Mouse (Mus musculus): ENCODE results near the gene Ccdc114. TPM values are rescaled to one million over a fixed set of nuclear protein-coding genes. Genes with fewer than 3 reads are reported as not detected.

The Ccdc114 gene
- polyA plus RNA-seq, 1 experiment, result 10.2 TPM

GRCm38 (mm10) chr7:45981612-45982011 is 57.7 kb downstream of the Ccdc114 start:
- Histone ChIP-seq H3K4me3 (ENCODE audit: low read depth, low read length) (no peak overlapping the region), H3K27ac (ENCODE audit: insufficient read depth, low read length) (no peak overlapping the region), H3K36me3 (ENCODE audit: control insufficient read depth, insufficient read depth, low read length, poor library complexity, severe bottlenecking) (no peaks in the 10 kb centered on the region), H3K9me3 (replicated peaks; ENCODE audit: control insufficient read depth, insufficient read depth, low read length, poor library complexity, severe bottlenecking) (no peaks in the 10 kb centered on the region), H3K27me3 (ENCODE audit: control insufficient read depth, insufficient read depth, low read length, poor library complexity, severe bottlenecking) (no peaks in the 10 kb centered on the region), H3K4me1 (ENCODE audit: control insufficient read depth, insufficient read depth, low read length) (no peaks in the 10 kb centered on the region), H3K9ac (ENCODE audit: low read depth, poor library complexity, severe bottlenecking) (no peak overlapping the region)
- no peak for TF ChIP-seq EP300 (IDR thresholded peaks at IDR 0.05; ENCODE audit: insufficient read depth, low read depth, low read length)
- no peak for TF ChIP-seq CTCF (IDR thresholded peaks at IDR 0.05; ENCODE audit: low read depth, low read length)
- TF ChIP-seq POLR2A (IDR thresholded peaks at IDR 0.05; ENCODE audit: insufficient read depth, low read length), result no peak

DNA sequence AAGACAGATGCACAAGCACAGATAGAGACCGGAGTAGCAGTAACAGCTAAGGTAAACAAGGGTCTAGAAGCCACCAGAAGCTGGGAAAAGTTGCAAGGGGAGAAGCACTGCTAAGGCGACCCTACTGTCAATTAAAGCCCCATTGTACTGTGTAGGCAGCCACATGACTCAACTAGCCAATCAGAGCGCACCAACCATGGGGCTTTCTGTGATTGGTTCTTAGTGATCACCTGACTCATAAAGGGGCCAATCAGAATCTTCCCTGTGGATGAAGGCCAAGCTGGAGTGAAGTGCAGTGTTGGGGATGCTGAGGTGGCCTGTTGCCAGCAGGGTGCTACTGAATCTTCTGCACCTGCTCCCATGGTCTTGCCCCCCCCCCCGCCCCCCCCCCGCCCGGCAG is 63.0 kb downstream of the Ccdc114 start:
- Histone ChIP-seq H3K36me3 (ENCODE audit: control insufficient read depth, insufficient read depth, low read length, poor library complexity, severe bottlenecking) (no peaks in the 10 kb centered on the region), H3K9ac (ENCODE audit: low read depth, poor library complexity, severe bottlenecking) (no peak overlapping the region), H3K4me1 (ENCODE audit: control insufficient read depth, insufficient read depth, low read length) (no peaks in the 10 kb centered on the region), H3K27ac (ENCODE audit: insufficient read depth, low read length) (no peak overlapping the region), H3K9me3 (replicated peaks; ENCODE audit: control insufficient read depth, insufficient read depth, low read length, poor library complexity, severe bottlenecking) (no peaks in the 10 kb centered on the region), H3K4me3 (ENCODE audit: low read depth, low read length) (no peak overlapping the region), H3K27me3 (ENCODE audit: control insufficient read depth, insufficient read depth, low read length, poor library complexity, severe bottlenecking) (no peaks in the 10 kb centered on the region)
- TF ChIP-seq CTCF (IDR thresholded peaks at IDR 0.05; ENCODE audit: low read depth, low read length) (no peak), EP300 (IDR thresholded peaks at IDR 0.05; ENCODE audit: insufficient read depth, low read depth, low read length) (no peak), POLR2A (IDR thresholded peaks at IDR 0.05; ENCODE audit: insufficient read depth, low read length) (no peak)

DNA sequence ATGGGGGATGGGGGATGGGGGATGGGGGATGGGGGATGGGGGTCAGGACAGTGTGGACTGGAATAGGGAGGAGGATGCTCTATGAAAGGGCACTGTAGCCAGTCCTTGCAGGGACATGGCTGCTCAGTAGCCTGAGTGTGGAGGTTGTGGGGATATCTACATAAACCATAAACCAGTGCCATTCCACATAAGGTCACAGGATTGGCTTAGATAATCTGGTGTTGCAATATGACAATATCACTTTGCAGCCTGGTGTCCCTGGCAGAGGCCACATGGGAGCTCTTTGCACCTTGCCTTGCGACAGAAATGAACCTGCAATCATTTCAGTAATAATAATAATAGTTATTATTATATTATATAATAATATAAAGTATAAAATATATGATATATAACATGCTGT is 64.5 kb downstream of the Ccdc114 start:
- Histone ChIP-seq H3K36me3 (ENCODE audit: control insufficient read depth, insufficient read depth, low read length, poor library complexity, severe bottlenecking) (no peaks in the 10 kb centered on the region), H3K4me1 (ENCODE audit: control insufficient read depth, insufficient read depth, low read length) (no peaks in the 10 kb centered on the region), H3K27me3 (ENCODE audit: control insufficient read depth, insufficient read depth, low read length, poor library complexity, severe bottlenecking) (no peaks in the 10 kb centered on the region), H3K9me3 (replicated peaks; ENCODE audit: control insufficient read depth, insufficient read depth, low read length, poor library complexity, severe bottlenecking) (no peaks in the 10 kb centered on the region), H3K27ac (ENCODE audit: insufficient read depth, low read length) (no peak overlapping the region), H3K9ac (ENCODE audit: low read depth, poor library complexity, severe bottlenecking) (no peak overlapping the region), H3K4me3 (ENCODE audit: low read depth, low read length) (no peak overlapping the region)
- TF ChIP-seq POLR2A (IDR thresholded peaks at IDR 0.05; ENCODE audit: insufficient read depth, low read length), result no peak
- no peak for TF ChIP-seq EP300 (IDR thresholded peaks at IDR 0.05; ENCODE audit: insufficient read depth, low read depth, low read length)
- TF ChIP-seq CTCF (IDR thresholded peaks at IDR 0.05; ENCODE audit: low read depth, low read length), result no peak

- H3K4me1 ChIP-seq (ENCODE audit: control insufficient read depth, insufficient read depth, low read length), result no peaks in the 10 kb centered on the region
- H3K4me3 ChIP-seq (ENCODE audit: low read depth, low read length), result no peak overlapping the region
- no peaks in the 10 kb centered on the region for H3K27me3 ChIP-seq (ENCODE audit: control insufficient read depth, insufficient read depth, low read length, poor library complexity, severe bottlenecking)
- TF ChIP-seq EP300 (IDR thresholded peaks at IDR 0.05; ENCODE audit: insufficient read depth, low read depth, low read length) (no peak), CTCF (IDR thresholded peaks at IDR 0.05; ENCODE audit: low read depth, low read length) (no peak), POLR2A (IDR thresholded peaks at IDR 0.05; ENCODE audit: insufficient read depth, low read length) (no peak)
- H3K36me3 ChIP-seq (ENCODE audit: control insufficient read depth, insufficient read depth, low read length, poor library complexity, severe bottlenecking), result no peaks in the 10 kb centered on the region
- no peak overlapping the region for H3K9ac ChIP-seq (ENCODE audit: low read depth, poor library complexity, severe bottlenecking)
- H3K27ac ChIP-seq (ENCODE audit: insufficient read depth, low read length), result no peak overlapping the region
- H3K9me3 ChIP-seq (replicated peaks; ENCODE audit: control insufficient read depth, insufficient read depth, low read length, poor library complexity, severe bottlenecking), result no peaks in the 10 kb centered on the region
Observed at GRCm38 (mm10) chr7:45992470-45992869, 68.6 kb downstream of the Ccdc114 start.

Other genes starting within 250 kb of the Ccdc114 start
- 0.51 TPM in 1 of 2 replicates, not detected in the other for gene Ntn5, start 240.1 kb upstream of the Ccdc114 start, polyA plus RNA-seq (2011; ENCODE audit: insufficient read depth, insufficient read length, low read depth, missing spikeins)
- gene Sec1, start 229.7 kb upstream of the Ccdc114 start, polyA plus RNA-seq (2011; ENCODE audit: insufficient read depth, insufficient read length, low read depth, missing spikeins), result 1.1 and 1.4 TPM in 2 replicates
- gene Car11, start 224.2 kb upstream of the Ccdc114 start, polyA plus RNA-seq (2011; ENCODE audit: insufficient read depth, insufficient read length, low read depth, missing spikeins), result 6.0 and 9.7 TPM in 2 replicates
- gene Dbp, start 219.0 kb upstream of the Ccdc114 start, polyA plus RNA-seq (2011; ENCODE audit: insufficient read depth, insufficient read length, low read depth, missing spikeins), result 6.7 and 6.9 TPM in 2 replicates
- gene Rpl18, start 208.6 kb upstream of the Ccdc114 start, polyA plus RNA-seq (2011; ENCODE audit: insufficient read depth, insufficient read length, low read depth, missing spikeins), result 1,593 and 1,677 TPM in 2 replicates
- gene Sphk2, start 206.1 kb upstream of the Ccdc114 start, polyA plus RNA-seq (2011; ENCODE audit: insufficient read depth, insufficient read length, low read depth, missing spikeins), result 10.4 and 11.1 TPM in 2 replicates
- 0.85 and 1.4 TPM in 2 replicates for gene Fam83e, start 202.9 kb upstream of the Ccdc114 start, polyA plus RNA-seq (2011; ENCODE audit: insufficient read depth, insufficient read length, low read depth, missing spikeins)
- not detected in 2 replicates for gene Spaca4, start 198.3 kb upstream of the Ccdc114 start, polyA plus RNA-seq (2011; ENCODE audit: insufficient read depth, insufficient read length, low read depth, missing spikeins)
- 9.6 and 11.3 TPM in 2 replicates for gene Lmtk3, start 140.3 kb upstream of the Ccdc114 start, polyA plus RNA-seq (2011; ENCODE audit: insufficient read depth, insufficient read length, low read depth, missing spikeins)
- gene Sult2b1, start 139.4 kb upstream of the Ccdc114 start, polyA plus RNA-seq (2011; ENCODE audit: insufficient read depth, insufficient read length, low read depth, missing spikeins), result 5.4 and 6.4 TPM in 2 replicates
- 75.1 and 75.8 TPM in 2 replicates for gene Cyth2, start 109.5 kb upstream of the Ccdc114 start, polyA plus RNA-seq (2011; ENCODE audit: insufficient read depth, insufficient read length, low read depth, missing spikeins)
- gene Kcnj14, start 99.3 kb upstream of the Ccdc114 start, polyA plus RNA-seq (2011; ENCODE audit: insufficient read depth, insufficient read length, low read depth, missing spikeins), result 0.75 TPM in 1 of 2 replicates, not detected in the other
- 32.3 and 36.3 TPM in 2 replicates for gene Grwd1, start 93.1 kb upstream of the Ccdc114 start, polyA plus RNA-seq (2011; ENCODE audit: insufficient read depth, insufficient read length, low read depth, missing spikeins)
- 98.0 and 102 TPM in 2 replicates for gene Kdelr1, start 51.3 kb upstream of the Ccdc114 start, polyA plus RNA-seq (2011; ENCODE audit: insufficient read depth, insufficient read length, low read depth, missing spikeins)
- gene Grin2d, start 45.7 kb upstream of the Ccdc114 start, polyA plus RNA-seq (2011; ENCODE audit: insufficient read depth, insufficient read length, low read depth, missing spikeins), result 0.43 and 0.68 TPM in 2 replicates
- gene Syngr4, start 27.4 kb upstream of the Ccdc114 start, polyA plus RNA-seq (2011; ENCODE audit: insufficient read depth, insufficient read length, low read depth, missing spikeins), result 2.0 and 3.4 TPM in 2 replicates
- 21.7 and 28.2 TPM in 2 replicates for gene Tmem143, start 27.1 kb upstream of the Ccdc114 start, polyA plus RNA-seq (2011; ENCODE audit: insufficient read depth, insufficient read length, low read depth, missing spikeins)
- gene Emp3, start 2.7 kb upstream of the Ccdc114 start, polyA plus RNA-seq (2011; ENCODE audit: insufficient read depth, insufficient read length, low read depth, missing spikeins), result 10.6 and 11.0 TPM in 2 replicates
- not detected in 2 replicates for gene Abcc6, start 106.2 kb downstream of the Ccdc114 start, polyA plus RNA-seq (2011; ENCODE audit: insufficient read depth, insufficient read length, low read depth, missing spikeins)
- gene Nomo1, start 109.6 kb downstream of the Ccdc114 start, polyA plus RNA-seq (2011; ENCODE audit: insufficient read depth, insufficient read length, low read depth, missing spikeins), result 130 and 134 TPM in 2 replicates
- 1.0 and 1.5 TPM in 2 replicates for gene Kcnj11, start 176.7 kb downstream of the Ccdc114 start, polyA plus RNA-seq (2011; ENCODE audit: insufficient read depth, insufficient read length, low read depth, missing spikeins)

Data from ES-Bruce4 (cell line).